Mouse (Mus musculus) megakaryocyte, adult 5-6 weeks (primary cell): ENCODE results near the gene Rag1. TPM values are rescaled to one million over a fixed set of nuclear protein-coding genes. Genes with fewer than 3 reads are reported as not detected.

Experiments used
- ATAC-seq: 2 replicates; pipeline ENCODE4 v1.8.0; 2016; ENCODE audit warnings: mild to moderate bottlenecking, inconsistent platforms; ENCODE audit not compliant: poor library complexity, severe bottlenecking
- total RNA-seq, 2 experiments: library from RNA; stranded (forward) in 1 of 2; stranded (reverse) in 1 of 2; fragments of 153-499, 151-499 nt in 1 of 2; fragments of 221-1000, 200-1000 nt in 1 of 2; gene quantifications; 2 replicates each; pipeline versions ENCODE4 v1.2.3 to v1.2.4; 2015 to 2017

Rag1 gene
- total RNA-seq, 2 experiments from 2014 or later: 0.04 TPM; not detected in 1

- no peak for ATAC-seq
These were observed 9.4 kb downstream of the Rag1 start for GRCm38 (mm10) chr2:101639840-101640350.

- ATAC-seq: no peak
These were observed 10.1 kb downstream of the Rag1 start for GRCm38 (mm10) chr2:101638979-101639839.

GRCm38 (mm10) chr2:101628297-101629236 is 20.7 kb downstream of the Rag1 start:
- peak; percentile 93 for ATAC-seq

- no peak for ATAC-seq
These were observed 22.1 kb downstream of the Rag1 start for GRCm38 (mm10) chr2:101627227-101627626.

- ATAC-seq: no peak
These were observed 24.8 kb downstream of the Rag1 start, which contains the start of gene Rag2 for GRCm38 (mm10) chr2:101624526-101624925. Gene Rag2, plus strand, starts transcription at chr2:101624718.

GRCm38 (mm10) chr2:101624011-101624410 is 25.3 kb downstream of the Rag1 start:
- ATAC-seq: no peak

- ATAC-seq: no peak
These were observed 26.3 kb downstream of the Rag1 start for GRCm38 (mm10) chr2:101623042-101623441.

- peak; percentile 43; the same call in 1 of the 2 replicates for ATAC-seq
These were observed 27.7 kb downstream of the Rag1 start for GRCm38 (mm10) chr2:101621611-101622010.

- no peak for ATAC-seq
These were observed 28.4 kb downstream of the Rag1 start for GRCm38 (mm10) chr2:101620899-101621298.

GRCm38 (mm10) chr2:101618373-101618772 is 30.9 kb downstream of the Rag1 start:
- ATAC-seq: peak; percentile 13; the same call in 1 of the 2 replicates

GRCm38 (mm10) chr2:101615464-101616305 is 33.6 kb downstream of the Rag1 start:
- ATAC-seq: no peak

- no peak for ATAC-seq
These were observed 38.4 kb downstream of the Rag1 start for GRCm38 (mm10) chr2:101610861-101611260.

GRCm38 (mm10) chr2:101608232-101608894 is 40.9 kb downstream of the Rag1 start:
- no peak for ATAC-seq

- no peak for ATAC-seq
These were observed 46.2 kb downstream of the Rag1 start for GRCm38 (mm10) chr2:101603099-101603498.

GRCm38 (mm10) chr2:101600703-101601102 is 48.6 kb downstream of the Rag1 start:
- ATAC-seq: 0 out of 2 replicates have a peak, but pooled peaks have one; percentile 35

GRCm38 (mm10) chr2:101598190-101599181 is 50.8 kb downstream of the Rag1 start:
- ATAC-seq: no peak

GRCm38 (mm10) chr2:101597186-101597585 is 52.1 kb downstream of the Rag1 start:
- ATAC-seq: no peak

- peak; percentile 45 for ATAC-seq
These were observed 54.6 kb downstream of the Rag1 start for GRCm38 (mm10) chr2:101594681-101595080.
